In genomic region chr13:95534131-95534561, GRCm38 (mm10) we compare ENCODE assay signal across 8 mouse cellular contexts. TPM values are rescaled to one million over a fixed set of nuclear protein-coding genes. Genes with fewer than 3 reads are reported as not detected.
DNase-seq lines count a peak whose midpoint lies in the region; ATAC-seq and TF ChIP-seq lines count a peak whose summit lies in the region.

No protein-coding gene starts in this region.

- TF ChIP-seq EP300 in ES-Bruce4 (IDR thresholded peaks at IDR 0.05; ENCODE audit: insufficient read depth, low read depth, low read length), result peak; percentile 99
- TF ChIP-seq EP300 in liver, postnatal 0 days (IDR thresholded peaks at IDR 0.05; ENCODE audit: low read depth), result no peak

- no peaks in the 10 kb centered on the region for H3K27me3 ChIP-seq in ES-Bruce4 (ENCODE audit: control insufficient read depth, insufficient read depth, low read length, poor library complexity, severe bottlenecking)
- no peaks in the 10 kb centered on the region; the same call in 1 of the 2 replicates for H3K27me3 ChIP-seq in hindbrain, embryonic 14.5 days (ENCODE audit: control insufficient read depth, insufficient read depth, low read length)
- H3K27me3 ChIP-seq in liver, postnatal 0 days (ENCODE audit: insufficient read depth, low read length), result no peaks in the 10 kb centered on the region; the same call in 1 of the 2 replicates
- no peaks in the 10 kb centered on the region for H3K27me3 ChIP-seq in cerebellum, adult 2 months (ENCODE audit: control insufficient read depth, insufficient read depth, low read length)

- peaks cover 11% of the 10 kb centered on the region for H3K4me1 ChIP-seq in ES-Bruce4 (ENCODE audit: control insufficient read depth, insufficient read depth, low read length)
- H3K4me1 ChIP-seq in hindbrain, embryonic 14.5 days (replicated peaks; ENCODE audit: control insufficient read depth, insufficient read depth, low read length), result 0 out of 2 replicates have a peak, but pooled peaks cover 23% of the 10 kb centered on the region
- H3K4me1 ChIP-seq in liver, postnatal 0 days (ENCODE audit: insufficient read depth), result peaks cover 23% of the 10 kb centered on the region
- 0 out of 2 replicates have a peak, but pooled peaks cover 2% of the 10 kb centered on the region for H3K4me1 ChIP-seq in cerebellum, adult 2 months (ENCODE audit: control insufficient read depth, insufficient read depth, low read length)

- 2% methylated on average over 5 of the region's 5 CpGs for WGBS in hindbrain, embryonic 14.5 days
- WGBS in liver, postnatal 0 days (ENCODE audit: insufficient replicate concordance), result 21% methylated on average over 5 of the region's 5 CpGs
- 5% methylated on average over 5 of the region's 5 CpGs for WGBS in cerebellum, adult 2 months

- no peak for TF ChIP-seq CTCF in ES-Bruce4 (IDR thresholded peaks at IDR 0.05; ENCODE audit: low read depth, low read length)
- no peak for TF ChIP-seq CTCF in liver, postnatal 0 days (IDR thresholded peaks at IDR 0.05; ENCODE audit: low read depth)
- no peak for TF ChIP-seq CTCF in cerebellum, adult 2 months (IDR thresholded peaks at IDR 0.05; ENCODE audit: borderline replicate concordance, insufficient read depth, low read depth, low read length)

- H3K27ac ChIP-seq in ES-Bruce4 (ENCODE audit: insufficient read depth, low read length), result peak overlapping the region; percentile 96
- H3K27ac ChIP-seq in hindbrain, embryonic 14.5 days, result 0 out of 2 replicates have a peak overlapping the region, but pooled peaks have one; percentile 14
- no peak overlapping the region for H3K27ac ChIP-seq in liver, postnatal 0 days (ENCODE audit: low read depth)
- no peak overlapping the region for H3K27ac ChIP-seq in cerebellum, adult 2 months (ENCODE audit: insufficient read depth, low read length)

- peak; percentile 84 for DNase-seq in embryo, embryonic 10.5 days (ENCODE audit: low spot score)
- DNase-seq in hindbrain, embryonic 14.5 days (ENCODE audit: low spot score), result peak; percentile 48
- no peak for DNase-seq in liver, postnatal 0 days
- no peak for DNase-seq in right cerebral cortex, postnatal 25 days
- DNase-seq in spleen, postnatal 14 days (ENCODE audit: low spot score in 2 of 2), result no peak
- DNase-seq in adrenal gland, postnatal 14 days, result no peak
- DNase-seq in cerebellum, adult 2 months, result no peak

- no peak for TF ChIP-seq POLR2A in ES-Bruce4 (IDR thresholded peaks at IDR 0.05; ENCODE audit: insufficient read depth, low read length)
- TF ChIP-seq POLR2A in cerebellum, adult 2 months (IDR thresholded peaks at IDR 0.05; ENCODE audit: borderline replicate concordance, insufficient read depth, low read length), result no peak

- 0 out of 2 replicates have a peak, but pooled peaks have one; percentile 61 for ATAC-seq in hindbrain, embryonic 14.5 days (ENCODE audit: low FRiP score)
- ATAC-seq in liver, postnatal 0 days, result no peak

- peak overlapping the region; percentile 33 for H3K4me2 ChIP-seq in hindbrain, embryonic 14.5 days (replicated peaks)
- peak overlapping the region; percentile 2; the same call in 1 of the 2 replicates for H3K4me2 ChIP-seq in liver, postnatal 0 days (ENCODE audit: low read depth, low read length)

- H3K36me3 ChIP-seq in ES-Bruce4 (ENCODE audit: control insufficient read depth, insufficient read depth, low read length, poor library complexity, severe bottlenecking), result no peaks in the 10 kb centered on the region
- H3K36me3 ChIP-seq in hindbrain, embryonic 14.5 days (replicated peaks; ENCODE audit: control insufficient read depth, insufficient read depth), result no peaks in the 10 kb centered on the region
- H3K36me3 ChIP-seq in liver, postnatal 0 days (replicated peaks; ENCODE audit: insufficient read depth, low read length), result no peaks in the 10 kb centered on the region

- H3K9ac ChIP-seq in ES-Bruce4 (ENCODE audit: low read depth, poor library complexity, severe bottlenecking), result peak overlapping the region; percentile 38
- H3K9ac ChIP-seq in hindbrain, embryonic 14.5 days, result 0 out of 2 replicates have a peak overlapping the region, but pooled peaks have one; percentile 11
- no peak overlapping the region for H3K9ac ChIP-seq in liver, postnatal 0 days (replicated peaks)

- no peaks in the 10 kb centered on the region for H3K9me3 ChIP-seq in ES-Bruce4 (replicated peaks; ENCODE audit: control insufficient read depth, insufficient read depth, low read length, poor library complexity, severe bottlenecking)
- H3K9me3 ChIP-seq in hindbrain, embryonic 14.5 days (ENCODE audit: control insufficient read depth, low read length), result no peaks in the 10 kb centered on the region
- no peaks in the 10 kb centered on the region for H3K9me3 ChIP-seq in liver, postnatal 0 days (ENCODE audit: low read length)

- H3K4me3 ChIP-seq in ES-Bruce4 (ENCODE audit: low read depth, low read length), result no peak overlapping the region
- no peak overlapping the region for H3K4me3 ChIP-seq in hindbrain, embryonic 14.5 days (replicated peaks; ENCODE audit: low read length)
- H3K4me3 ChIP-seq in liver, postnatal 0 days (ENCODE audit: low read depth, low read length), result no peak overlapping the region
- H3K4me3 ChIP-seq in cerebellum, adult 2 months (replicated peaks; ENCODE audit: insufficient read depth, low read depth, low read length), result no peak overlapping the region

RNA-seq across cellular contexts. Expression of gene F2rl1, which starts 9.1 kb away (rescaled TPM):
- 59.0 and 65.2 TPM in 2 replicates for polyA plus RNA-seq in ES-Bruce4 (2011; ENCODE audit: insufficient read depth, insufficient read length, low read depth, missing spikeins)
- polyA plus RNA-seq in hindbrain, embryonic 14.5 days (2014; fragmentation: Nextera tagmentation; extraction: Ambion mirVana), result not detected in 2 replicates
- polyA plus RNA-seq in liver, postnatal 0 days (2015; fragmentation: Nextera tagmentation; extraction: Ambion mirVana), result 0.20 and 0.31 TPM in 2 replicates
- total RNA-seq in adrenal gland, postnatal 14 days (2021), result 0.22 and 1.2 TPM in 2 replicates
- polyA plus RNA-seq in cerebellum, adult 2 months (2012; rRNA removed), result 0.13 and 0.29 TPM in 2 replicates

RNA-seq across cellular contexts. Expression of gene S100z, which starts 55.6 kb away (rescaled TPM):
- polyA plus RNA-seq in ES-Bruce4 (2011; ENCODE audit: insufficient read depth, insufficient read length, low read depth, missing spikeins), result not detected in 2 replicates
- polyA plus RNA-seq in hindbrain, embryonic 14.5 days (2014; fragmentation: Nextera tagmentation; extraction: Ambion mirVana), result not detected in 2 replicates
- polyA plus RNA-seq in liver, postnatal 0 days (2015; fragmentation: Nextera tagmentation; extraction: Ambion mirVana), result not detected in 2 replicates
- not detected in 2 replicates for total RNA-seq in adrenal gland, postnatal 14 days (2021)
- not detected in 2 replicates for polyA plus RNA-seq in cerebellum, adult 2 months (2012; rRNA removed)

Comparison
In these comparisons a context has a peak if more than half of its experiments do, and no peak if none do; other contexts are left out.
1. H3K27ac ChIP-seq: peak in ES-Bruce4 (single experiment) and hindbrain, embryonic 14.5 days (single experiment); none in liver, postnatal 0 days (single experiment) and cerebellum, adult 2 months (single experiment).
2. DNase-seq: peak in embryo, embryonic 10.5 days (single experiment) and hindbrain, embryonic 14.5 days (single experiment); none in liver, postnatal 0 days (single experiment), right cerebral cortex, postnatal 25 days (single experiment), spleen, postnatal 14 days (0 of 2), adrenal gland, postnatal 14 days (single experiment) and cerebellum, adult 2 months (0 of 2).
3. RNA of gene F2rl1, which starts 9.1 kb away (polyA plus RNA-seq): 59.0 to 65.2 TPM in ES-Bruce4; 0.20 to 0.31 TPM in liver, postnatal 0 days, 0.13 to 0.29 TPM in cerebellum, adult 2 months and not detected in hindbrain, embryonic 14.5 days; every median in the first group is over 10 times any median in the second.